Mouse (Mus musculus): ENCODE data around the gene Ccnd2. TPM values are rescaled to one million over a fixed set of nuclear protein-coding genes. Genes with fewer than 3 reads are reported as not detected.

The Ccnd2 gene
- polyA plus RNA-seq (2012; rRNA removed), result 17.5 and 42.9 TPM in 2 replicates

GRCm38 (mm10) chr6:127152106-127152951, at the start of gene Ccnd2:
Gene Ccnd2, minus strand, starts transcription at chr6:127152193.
- Histone ChIP-seq H3K36me3 (ENCODE audit: control insufficient read depth, insufficient read depth, low read length) (peaks cover 3% of the 10 kb centered on the region), H3K27me3 (ENCODE audit: control insufficient read depth, insufficient read depth, low read length) (peaks cover 31% of the 10 kb centered on the region), H3K27ac (ENCODE audit: insufficient read depth, low read depth, low read length) (peak within 1 kb of the TSS; percentile 24), H3K4me3 (ENCODE audit: low read depth, low read length) (peak within 1 kb of the TSS; percentile 82), H3K4me1 (ENCODE audit: control insufficient read depth, insufficient read depth, insufficient read length, low read length) (peaks cover 26% of the 10 kb centered on the region)
- TF ChIP-seq CTCF (IDR thresholded peaks at IDR 0.05; ENCODE audit: extremely low read depth, insufficient read length, insufficient replicate concordance, low read depth, low read length) (no peak), POLR2A (IDR thresholded peaks at IDR 0.05; ENCODE audit: low read depth, low read length) (peak; percentile 47; the same call in 1 of the 2 replicates)
- WGBS, result under 1% methylated on average over 40 of the region's 40 CpGs

GRCm38 (mm10) chr6:127196985-127197384, 45.0 kb upstream of the Ccnd2 start:
- H3K4me3 ChIP-seq (ENCODE audit: low read depth, low read length), result no peak overlapping the region
- no peak for TF ChIP-seq CTCF (IDR thresholded peaks at IDR 0.05; ENCODE audit: extremely low read depth, insufficient read length, insufficient replicate concordance, low read depth, low read length)
- TF ChIP-seq POLR2A (IDR thresholded peaks at IDR 0.05; ENCODE audit: low read depth, low read length), result no peak
- H3K36me3 ChIP-seq (ENCODE audit: control insufficient read depth, insufficient read depth, low read length), result no peaks in the 10 kb centered on the region
- no peak overlapping the region for H3K27ac ChIP-seq (ENCODE audit: insufficient read depth, low read depth, low read length)
- 71% methylated on average over 2 of the region's 2 CpGs for WGBS
- no peaks in the 10 kb centered on the region for H3K27me3 ChIP-seq (ENCODE audit: control insufficient read depth, insufficient read depth, low read length)
- 0 out of 2 replicates have a peak, but pooled peaks cover 2% of the 10 kb centered on the region for H3K4me1 ChIP-seq (ENCODE audit: control insufficient read depth, insufficient read depth, insufficient read length, low read length)

DNA sequence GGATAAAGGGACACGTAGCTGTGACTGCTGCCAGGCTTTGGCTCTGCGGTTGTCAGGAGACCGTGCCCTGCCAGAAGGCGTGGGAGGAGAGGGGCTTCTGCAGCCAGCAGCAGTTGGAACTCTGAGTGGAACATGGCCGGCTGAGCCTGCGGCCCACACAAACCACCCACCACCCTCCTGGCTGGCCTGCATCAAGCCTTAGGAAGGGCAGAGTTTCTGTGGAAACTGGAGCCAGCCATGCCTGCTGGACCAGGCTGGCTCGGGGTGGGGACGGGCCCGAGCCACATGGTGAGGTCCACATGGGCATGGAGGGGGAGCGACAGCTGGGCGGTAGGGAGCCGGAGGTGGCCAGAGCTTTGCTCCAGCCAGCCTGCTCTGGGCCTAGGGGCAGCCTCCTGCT, 29.3 kb upstream of the Ccnd2 start:
- Histone ChIP-seq H3K36me3 (ENCODE audit: control insufficient read depth, insufficient read depth, low read length) (no peaks in the 10 kb centered on the region), H3K27me3 (ENCODE audit: control insufficient read depth, insufficient read depth, low read length) (no peaks in the 10 kb centered on the region), H3K4me1 (ENCODE audit: control insufficient read depth, insufficient read depth, insufficient read length, low read length) (no peaks in the 10 kb centered on the region), H3K4me3 (ENCODE audit: low read depth, low read length) (no peak overlapping the region), H3K27ac (ENCODE audit: insufficient read depth, low read depth, low read length) (no peak overlapping the region)
- WGBS, result 85% methylated on average over 12 of the region's 12 CpGs
- TF ChIP-seq POLR2A (IDR thresholded peaks at IDR 0.05; ENCODE audit: low read depth, low read length), result no peak
- no peak for TF ChIP-seq CTCF (IDR thresholded peaks at IDR 0.05; ENCODE audit: extremely low read depth, insufficient read length, insufficient replicate concordance, low read depth, low read length)

GRCm38 (mm10) chr6:127179056-127179759, 27.2 kb upstream of the Ccnd2 start:
- 61% methylated on average over 12 of the region's 12 CpGs for whole genome bisulfite sequencing
- TF ChIP-seq POLR2A (IDR thresholded peaks at IDR 0.05; ENCODE audit: low read depth, low read length) (no peak), CTCF (IDR thresholded peaks at IDR 0.05; ENCODE audit: extremely low read depth, insufficient read length, insufficient replicate concordance, low read depth, low read length) (no peak)

DNA sequence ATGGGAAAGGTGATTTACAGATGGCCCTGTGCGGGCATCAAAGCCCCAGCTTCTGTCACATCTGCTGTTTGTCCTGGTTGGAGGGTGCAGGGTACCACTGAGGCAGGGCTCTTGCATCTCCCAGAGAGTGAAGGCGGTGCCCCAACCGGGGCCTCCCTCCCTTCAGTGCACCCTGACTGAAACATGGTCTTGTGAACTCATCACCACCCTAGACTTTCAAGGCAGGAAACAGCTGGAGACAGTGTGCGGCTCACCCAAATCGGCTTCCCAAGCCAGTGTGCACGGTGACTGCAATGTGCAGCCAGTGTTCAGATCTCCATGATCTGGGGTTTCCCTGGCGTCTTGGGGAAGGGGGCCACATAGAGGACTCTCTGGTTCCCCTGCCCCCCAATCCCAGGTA, 26.0 kb upstream of the Ccnd2 start:
- 74% methylated on average over 7 of the region's 7 CpGs for WGBS
- Histone ChIP-seq H3K36me3 (ENCODE audit: control insufficient read depth, insufficient read depth, low read length) (no peaks in the 10 kb centered on the region), H3K27me3 (ENCODE audit: control insufficient read depth, insufficient read depth, low read length) (no peaks in the 10 kb centered on the region), H3K4me1 (ENCODE audit: control insufficient read depth, insufficient read depth, insufficient read length, low read length) (no peaks in the 10 kb centered on the region), H3K4me3 (ENCODE audit: low read depth, low read length) (no peak overlapping the region), H3K27ac (ENCODE audit: insufficient read depth, low read depth, low read length) (no peak overlapping the region)
- no peak for TF ChIP-seq POLR2A (IDR thresholded peaks at IDR 0.05; ENCODE audit: low read depth, low read length)
- no peak for TF ChIP-seq CTCF (IDR thresholded peaks at IDR 0.05; ENCODE audit: extremely low read depth, insufficient read length, insufficient replicate concordance, low read depth, low read length)

More at GRCm38 (mm10) chr6:127179056-127179759, 27.2 kb upstream of the Ccnd2 start:
- Histone ChIP-seq H3K36me3 (ENCODE audit: control insufficient read depth, insufficient read depth, low read length) (no peaks in the 10 kb centered on the region), H3K27ac (ENCODE audit: insufficient read depth, low read depth, low read length) (no peak overlapping the region), H3K27me3 (ENCODE audit: control insufficient read depth, insufficient read depth, low read length) (no peaks in the 10 kb centered on the region), H3K4me3 (ENCODE audit: low read depth, low read length) (no peak overlapping the region), H3K4me1 (ENCODE audit: control insufficient read depth, insufficient read depth, insufficient read length, low read length) (no peaks in the 10 kb centered on the region)

- Histone ChIP-seq H3K4me3 (ENCODE audit: low read depth, low read length) (no peak overlapping the region), H3K27me3 (ENCODE audit: control insufficient read depth, insufficient read depth, low read length) (no peaks in the 10 kb centered on the region), H3K27ac (ENCODE audit: insufficient read depth, low read depth, low read length) (no peak overlapping the region), H3K4me1 (ENCODE audit: control insufficient read depth, insufficient read depth, insufficient read length, low read length) (no peaks in the 10 kb centered on the region), H3K36me3 (ENCODE audit: control insufficient read depth, insufficient read depth, low read length) (no peaks in the 10 kb centered on the region)
- 77% methylated on average over 4 of the region's 4 CpGs for WGBS
- TF ChIP-seq POLR2A (IDR thresholded peaks at IDR 0.05; ENCODE audit: low read depth, low read length) (no peak), CTCF (IDR thresholded peaks at IDR 0.05; ENCODE audit: extremely low read depth, insufficient read length, insufficient replicate concordance, low read depth, low read length) (no peak)
Observed at GRCm38 (mm10) chr6:127177441-127177840, 25.4 kb upstream of the Ccnd2 start.

GRCm38 (mm10) chr6:127172461-127172860, 20.5 kb upstream of the Ccnd2 start:
- Histone ChIP-seq H3K4me3 (ENCODE audit: low read depth, low read length) (no peak overlapping the region), H3K4me1 (ENCODE audit: control insufficient read depth, insufficient read depth, insufficient read length, low read length) (no peaks in the 10 kb centered on the region), H3K36me3 (ENCODE audit: control insufficient read depth, insufficient read depth, low read length) (no peaks in the 10 kb centered on the region), H3K27me3 (ENCODE audit: control insufficient read depth, insufficient read depth, low read length) (no peaks in the 10 kb centered on the region), H3K27ac (ENCODE audit: insufficient read depth, low read depth, low read length) (no peak overlapping the region)
- 83% methylated on average over 11 of the region's 11 CpGs for WGBS
- TF ChIP-seq POLR2A (IDR thresholded peaks at IDR 0.05; ENCODE audit: low read depth, low read length) (no peak), CTCF (IDR thresholded peaks at IDR 0.05; ENCODE audit: extremely low read depth, insufficient read length, insufficient replicate concordance, low read depth, low read length) (no peak)

Data from small intestine, adult 2 months (tissue).